Mouse (Mus musculus): Measurements from ENCODE around the gene Thoc5.

Thoc5 gene

GRCm38 (mm10) chr11:4916068-4916467 is 20.9 kb downstream of the Thoc5 start:
- peak; percentile 71 for DNase-seq

- DNase-seq, result no peak
These were observed 26.2 kb downstream of the Thoc5 start for GRCm38 (mm10) chr11:4921281-4921680.

GRCm38 (mm10) chr11:4921751-4922150 is 26.6 kb downstream of the Thoc5 start:
- no peak for DNase-seq

- no peak for DNase-seq
These were observed 32.1 kb downstream of the Thoc5 start for GRCm38 (mm10) chr11:4927224-4927623.

- peak; percentile 81 for DNase-seq
These were observed 36.0 kb downstream of the Thoc5 start for GRCm38 (mm10) chr11:4931009-4931601.

- DNase-seq, result no peak
These were observed 41.1 kb downstream of the Thoc5 start for GRCm38 (mm10) chr11:4936243-4936642.

- DNase-seq, result no peak
These were observed 51.4 kb downstream of the Thoc5 start for GRCm38 (mm10) chr11:4946530-4946929.

GRCm38 (mm10) chr11:4946947-4947812 is 52.1 kb downstream of the Thoc5 start:
- DNase-seq, result peak; percentile 87

- no peak for DNase-seq
These were observed 52.7 kb downstream of the Thoc5 start, which contains the start of gene Nefh for GRCm38 (mm10) chr11:4947813-4948174. Gene Nefh (minus strand): TSS chr11:4948064.

GRCm38 (mm10) chr11:4948792-4949191 is 53.7 kb downstream of the Thoc5 start:
- DNase-seq, result no peak

GRCm38 (mm10) chr11:4949256-4950044 is 54.3 kb downstream of the Thoc5 start:
- peak; percentile 72 for DNase-seq

- no peak for DNase-seq
These were observed 58.3 kb downstream of the Thoc5 start for GRCm38 (mm10) chr11:4953401-4953800.

- DNase-seq, result no peak
These were observed 58.8 kb downstream of the Thoc5 start for GRCm38 (mm10) chr11:4953918-4954317.

- DNase-seq, result no peak
These were observed 68.1 kb downstream of the Thoc5 start for GRCm38 (mm10) chr11:4963099-4963808.

GRCm38 (mm10) chr11:4966325-4966724 is 71.2 kb downstream of the Thoc5 start:
- no peak for DNase-seq

- DNase-seq, result no peak
These were observed 71.8 kb downstream of the Thoc5 start for GRCm38 (mm10) chr11:4966888-4967287.

- no peak for DNase-seq
These were observed 72.4 kb downstream of the Thoc5 start for GRCm38 (mm10) chr11:4967549-4967948.

- no peak for DNase-seq
These were observed 73.3 kb downstream of the Thoc5 start for GRCm38 (mm10) chr11:4968376-4968775.

- peak; percentile 85 for DNase-seq
These were observed 78.1 kb downstream of the Thoc5 start for GRCm38 (mm10) chr11:4972967-4973870.

- DNase-seq, result no peak
These were observed 78.7 kb downstream of the Thoc5 start for GRCm38 (mm10) chr11:4973871-4974256.

GRCm38 (mm10) chr11:4974376-4975122 is 79.4 kb downstream of the Thoc5 start:
- no peak for DNase-seq

Measured in retina, postnatal 1 day (tissue).